Mouse (Mus musculus): ENCODE results near the gene Fbxw8.

Gene Fbxw8

GRCm38 (mm10) chr5:118061391-118061790, 93.9 kb downstream of the Fbxw8 start:
- in situ Hi-C loops (cut with MboI; ENCODE audit: low pct_unique_long_range_greater_than_20kb in 1 of 2, low sequenced_read_pairs in 2 of 2, unreplicated experiment in 1 of 2): no loop called here

GRCm38 (mm10) chr5:118059646-118060045, 95.6 kb downstream of the Fbxw8 start:
- in situ Hi-C loops (cut with MboI; ENCODE audit: low pct_unique_long_range_greater_than_20kb in 1 of 2, low sequenced_read_pairs in 2 of 2, unreplicated experiment in 1 of 2): no loop called here

DNA sequence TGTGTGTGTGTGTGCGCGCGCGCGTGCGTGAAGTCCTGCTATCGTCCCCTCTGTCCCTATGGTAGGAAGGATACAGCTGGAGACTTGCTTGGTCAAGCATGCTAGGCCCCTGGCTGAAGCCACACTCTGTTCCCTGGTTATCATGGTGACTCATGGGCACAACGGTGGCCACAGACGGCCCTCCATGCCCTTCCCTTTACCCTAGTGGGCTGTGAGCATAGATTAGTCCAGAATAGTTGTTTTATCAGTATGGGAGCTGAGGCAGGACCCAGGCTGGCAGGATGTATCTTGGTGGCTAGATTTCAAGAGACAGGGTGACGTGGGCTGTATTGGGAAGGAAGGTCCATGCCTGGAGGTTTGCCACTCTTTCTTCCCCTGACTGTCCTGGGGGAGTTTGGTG, 96.4 kb downstream of the Fbxw8 start:
- in situ Hi-C loops (cut with MboI; ENCODE audit: low pct_unique_long_range_greater_than_20kb in 1 of 2, low sequenced_read_pairs in 2 of 2, unreplicated experiment in 1 of 2): no loop called here

DNA sequence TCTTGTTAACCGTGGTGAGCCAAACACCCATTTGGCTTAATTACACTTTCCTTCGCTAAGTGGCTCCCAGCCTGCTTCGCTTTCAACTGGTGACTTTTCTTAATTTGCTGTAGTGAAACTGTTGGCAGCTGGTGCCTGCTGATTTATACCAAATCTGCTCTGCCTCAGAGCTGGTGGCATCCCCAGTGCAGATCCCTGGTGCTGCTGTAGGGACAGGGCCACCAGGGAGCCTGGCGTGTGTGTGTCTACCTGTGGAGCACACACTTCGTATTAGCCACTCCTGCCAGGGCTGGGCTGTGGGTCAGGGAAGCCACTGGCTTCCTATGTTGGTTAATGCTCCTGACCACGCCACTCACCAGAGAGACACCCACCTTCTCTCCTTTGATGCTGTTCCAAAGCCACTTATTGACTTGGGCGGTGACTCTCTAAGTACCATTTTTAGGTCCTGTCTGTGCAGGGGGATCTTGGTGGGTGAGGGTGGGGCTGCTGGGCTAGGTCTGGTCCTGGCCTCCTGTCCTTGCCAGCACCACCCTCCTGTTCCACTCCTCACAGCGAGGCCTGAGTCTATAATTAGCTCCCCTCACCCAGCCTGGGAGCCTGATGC, 97.7 kb downstream of the Fbxw8 start:
- in situ Hi-C loops (cut with MboI; ENCODE audit: low pct_unique_long_range_greater_than_20kb in 1 of 2, low sequenced_read_pairs in 2 of 2, unreplicated experiment in 1 of 2): no loop called here

GRCm38 (mm10) chr5:118053205-118053604, 102.1 kb downstream of the Fbxw8 start:
- in situ Hi-C loops (cut with MboI; ENCODE audit: low pct_unique_long_range_greater_than_20kb in 1 of 2, low sequenced_read_pairs in 2 of 2, unreplicated experiment in 1 of 2): no loop called here

- in situ Hi-C loops (cut with MboI; ENCODE audit: low pct_unique_long_range_greater_than_20kb in 1 of 2, low sequenced_read_pairs in 2 of 2, unreplicated experiment in 1 of 2): no loop called here
Observed at GRCm38 (mm10) chr5:118051981-118052662, 103.1 kb downstream of the Fbxw8 start.

DNA sequence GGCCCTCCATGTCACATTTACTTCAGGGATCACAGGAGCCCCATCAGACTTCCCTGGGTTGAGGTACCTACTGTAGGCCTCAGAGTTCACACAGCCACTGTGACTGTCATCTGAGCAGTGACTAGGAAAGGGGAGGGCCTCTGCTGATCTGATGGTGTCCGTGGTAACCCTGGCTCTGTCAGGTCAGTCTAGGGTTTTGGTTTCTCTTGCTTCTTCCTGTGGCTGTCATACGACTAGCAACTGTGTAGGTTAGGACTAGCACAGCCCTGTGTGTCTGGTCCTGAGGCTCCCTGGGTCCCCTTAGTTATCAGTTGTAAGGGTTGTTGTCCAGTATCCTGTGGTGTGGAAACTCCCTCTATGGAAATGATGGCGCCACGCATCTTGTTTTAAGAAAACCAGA, 104.5 kb downstream of the Fbxw8 start:
- in situ Hi-C loops (cut with MboI; ENCODE audit: low pct_unique_long_range_greater_than_20kb in 1 of 2, low sequenced_read_pairs in 2 of 2, unreplicated experiment in 1 of 2): no loop called here

GRCm38 (mm10) chr5:118048928-118049327, 106.3 kb downstream of the Fbxw8 start:
- in situ Hi-C loops (cut with MboI; ENCODE audit: low pct_unique_long_range_greater_than_20kb in 1 of 2, low sequenced_read_pairs in 2 of 2, unreplicated experiment in 1 of 2): no loop called here

DNA sequence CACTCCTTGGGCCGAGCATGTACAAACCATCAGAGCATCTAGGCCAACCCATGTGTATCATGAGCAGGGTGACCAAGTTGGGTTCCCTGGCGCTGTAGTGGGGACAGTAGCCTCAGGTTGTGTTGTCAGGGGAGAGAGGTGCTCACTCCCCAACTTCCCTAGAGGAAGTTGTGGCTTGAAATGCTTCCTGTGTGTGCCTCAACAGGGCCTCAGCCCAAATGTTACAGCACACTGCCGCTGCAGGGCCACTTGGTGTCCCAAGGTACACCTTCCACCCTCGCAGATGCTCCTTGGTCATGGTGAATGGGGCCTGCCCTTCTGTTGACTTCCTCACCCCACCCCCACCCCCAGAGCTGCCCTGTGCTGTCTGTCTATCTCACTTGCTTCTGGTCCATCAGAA, 106.9 kb downstream of the Fbxw8 start:
- in situ Hi-C loops (cut with MboI; ENCODE audit: low pct_unique_long_range_greater_than_20kb in 1 of 2, low sequenced_read_pairs in 2 of 2, unreplicated experiment in 1 of 2): no loop called here

DNA sequence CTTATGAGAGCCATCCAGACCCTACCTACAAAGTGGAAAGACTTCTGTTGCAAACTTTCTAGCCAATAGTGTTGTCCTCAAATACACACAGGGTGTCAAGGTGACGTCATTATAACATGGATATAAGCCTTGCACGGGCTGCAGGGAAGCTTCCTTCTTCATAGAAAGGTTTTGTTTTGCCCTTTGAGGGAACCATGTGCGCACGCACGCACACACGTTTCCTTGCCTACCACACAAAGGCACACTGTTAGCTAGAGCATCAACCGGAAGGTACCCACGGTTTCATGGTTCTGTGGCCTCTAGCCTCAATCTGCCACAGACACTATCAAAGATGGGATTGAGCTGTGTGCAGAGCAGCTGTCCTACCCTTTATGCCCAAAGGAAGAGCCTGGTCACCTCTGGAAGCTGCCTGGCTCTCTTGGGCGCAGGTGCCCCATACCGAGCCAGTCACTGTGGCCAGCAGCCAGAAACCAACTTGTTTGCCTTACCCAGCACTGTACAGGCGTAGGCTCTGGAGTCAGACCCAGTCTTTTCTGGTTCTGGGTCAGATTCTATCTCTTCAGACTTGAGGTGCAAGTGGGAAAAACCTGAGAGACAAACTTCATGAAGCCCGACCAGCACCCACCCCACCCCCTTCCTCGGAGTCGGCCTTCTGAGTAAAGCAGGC, 108.0 kb downstream of the Fbxw8 start:
- in situ Hi-C loops (cut with MboI; ENCODE audit: low pct_unique_long_range_greater_than_20kb in 1 of 2, low sequenced_read_pairs in 2 of 2, unreplicated experiment in 1 of 2): no loop called here

DNA sequence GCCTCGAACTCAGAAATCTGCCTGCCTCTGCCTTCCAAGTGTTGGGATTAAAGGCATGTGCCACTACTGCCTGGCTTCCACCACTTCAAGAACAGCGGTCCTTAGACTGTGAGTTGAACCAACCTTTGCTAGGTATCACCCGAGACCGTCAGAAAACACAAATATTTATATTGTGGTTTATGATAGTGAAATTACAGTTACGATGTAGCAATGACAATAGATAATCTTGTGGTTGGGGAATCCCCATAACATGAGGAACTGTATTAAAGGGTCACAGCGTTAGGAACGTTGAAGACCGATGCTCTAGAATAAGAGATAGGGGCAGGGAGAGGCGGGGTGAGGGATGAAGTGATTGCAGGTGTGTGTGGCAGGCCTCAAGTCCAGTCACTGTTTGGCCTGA, 109.9 kb downstream of the Fbxw8 start:
- in situ Hi-C loops (cut with MboI; ENCODE audit: low pct_unique_long_range_greater_than_20kb in 1 of 2, low sequenced_read_pairs in 2 of 2, unreplicated experiment in 1 of 2): no loop called here

- in situ Hi-C loops (cut with MboI; ENCODE audit: low pct_unique_long_range_greater_than_20kb in 1 of 2, low sequenced_read_pairs in 2 of 2, unreplicated experiment in 1 of 2): no loop called here
Observed at GRCm38 (mm10) chr5:118044907-118045306, 110.4 kb downstream of the Fbxw8 start.

DNA sequence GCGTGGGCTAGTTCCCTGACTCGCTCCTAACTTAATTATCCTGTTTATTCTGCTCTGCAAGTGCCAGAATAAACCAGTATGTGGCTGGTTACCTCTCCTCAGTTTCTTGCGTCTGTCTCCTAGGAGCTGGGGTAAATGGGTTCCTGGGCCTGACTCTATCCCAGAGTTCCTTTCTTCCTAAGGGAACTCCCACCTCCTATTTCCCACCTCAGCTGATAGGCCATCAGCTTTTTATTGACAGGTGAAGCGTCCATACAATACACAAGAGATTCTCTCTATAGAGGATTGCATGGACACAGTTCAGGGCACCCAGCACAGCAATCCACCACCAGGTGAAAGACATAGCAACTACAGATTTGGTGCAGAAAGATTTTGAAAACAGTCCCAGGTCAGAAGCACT, 111.5 kb downstream of the Fbxw8 start:
- in situ Hi-C loops (cut with MboI; ENCODE audit: low pct_unique_long_range_greater_than_20kb in 1 of 2, low sequenced_read_pairs in 2 of 2, unreplicated experiment in 1 of 2): no loop called here

DNA sequence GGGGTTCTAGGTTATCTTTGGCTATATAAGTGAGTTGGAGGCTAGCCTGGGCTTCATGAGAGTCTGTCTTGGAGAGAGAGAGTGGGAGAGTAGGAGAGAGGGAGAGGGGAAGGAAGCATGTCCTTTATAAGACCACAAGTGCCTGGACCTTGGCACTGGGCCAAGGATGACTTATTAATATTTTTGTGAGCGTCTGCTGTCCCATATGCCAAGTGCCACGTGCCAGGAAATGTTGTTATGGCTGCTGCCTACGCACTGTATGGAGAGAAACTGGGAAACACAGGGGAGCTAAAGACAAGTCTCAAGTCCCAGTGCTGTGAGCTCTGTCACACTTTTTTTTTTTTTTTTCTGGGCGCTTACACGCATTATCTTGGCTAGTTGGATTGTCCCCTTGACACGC, 112.7 kb downstream of the Fbxw8 start:
- in situ Hi-C loops (cut with MboI; ENCODE audit: low pct_unique_long_range_greater_than_20kb in 1 of 2, low sequenced_read_pairs in 2 of 2, unreplicated experiment in 1 of 2): no loop called here

DNA sequence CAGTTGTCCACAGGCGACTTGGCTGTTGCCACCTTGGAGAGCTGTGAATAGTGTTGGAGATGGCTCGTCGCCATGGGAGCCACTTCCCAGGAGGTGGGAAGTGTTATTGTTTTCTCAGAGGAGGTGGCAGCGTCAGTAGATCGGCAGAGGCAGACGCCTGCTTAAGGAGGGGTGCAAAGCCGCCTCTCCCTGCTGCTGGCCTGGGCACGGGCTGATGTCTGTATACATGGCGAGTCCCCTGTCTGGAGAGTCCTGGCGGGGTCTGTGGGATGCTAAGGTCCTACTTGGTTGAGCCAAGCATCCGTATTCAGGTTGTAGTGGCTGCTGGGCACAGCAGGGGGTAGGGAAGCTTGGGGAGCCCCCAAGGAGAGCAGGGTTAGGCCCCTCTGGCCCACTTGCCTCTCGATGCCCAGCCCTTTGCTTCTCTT, 116.0 kb downstream of the Fbxw8 start:
- in situ Hi-C loops (cut with MboI; ENCODE audit: low pct_unique_long_range_greater_than_20kb in 1 of 2, low sequenced_read_pairs in 2 of 2, unreplicated experiment in 1 of 2): no loop called here

DNA sequence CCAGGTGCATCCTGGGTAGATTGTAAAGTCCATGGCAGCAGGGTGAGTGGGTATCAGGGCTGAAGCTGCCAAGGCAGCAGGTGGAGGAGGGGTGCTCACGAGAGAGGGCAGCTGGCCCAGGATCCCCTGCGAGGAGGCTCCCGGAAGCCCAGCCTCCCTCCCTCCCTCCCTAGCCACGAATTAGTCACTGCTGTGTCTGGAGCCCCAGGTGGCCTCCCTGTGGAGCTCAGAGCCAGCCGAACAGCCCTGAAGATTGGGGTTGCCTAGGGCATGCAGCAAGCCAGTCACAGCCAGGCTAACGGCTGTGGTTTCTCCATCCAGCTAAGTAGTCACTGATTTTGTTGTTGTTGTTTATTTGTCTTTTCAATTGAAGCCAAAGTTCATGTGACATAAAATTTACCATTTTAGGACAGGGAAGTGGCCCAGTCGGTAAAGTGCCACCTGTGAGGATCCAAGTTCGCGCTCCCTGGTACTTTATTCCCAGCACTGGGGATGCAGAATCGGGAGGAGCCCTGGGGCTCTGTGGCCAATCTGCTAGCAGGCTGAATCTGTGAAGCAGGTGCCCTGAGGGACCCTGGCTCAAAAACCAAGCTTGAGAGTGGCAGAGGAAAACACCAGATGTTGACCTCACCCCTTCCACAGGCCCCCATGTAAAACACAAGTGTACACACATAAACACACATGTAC, 117.3 kb downstream of the Fbxw8 start:
- in situ Hi-C loops (cut with MboI; ENCODE audit: low pct_unique_long_range_greater_than_20kb in 1 of 2, low sequenced_read_pairs in 2 of 2, unreplicated experiment in 1 of 2): no loop called here

DNA sequence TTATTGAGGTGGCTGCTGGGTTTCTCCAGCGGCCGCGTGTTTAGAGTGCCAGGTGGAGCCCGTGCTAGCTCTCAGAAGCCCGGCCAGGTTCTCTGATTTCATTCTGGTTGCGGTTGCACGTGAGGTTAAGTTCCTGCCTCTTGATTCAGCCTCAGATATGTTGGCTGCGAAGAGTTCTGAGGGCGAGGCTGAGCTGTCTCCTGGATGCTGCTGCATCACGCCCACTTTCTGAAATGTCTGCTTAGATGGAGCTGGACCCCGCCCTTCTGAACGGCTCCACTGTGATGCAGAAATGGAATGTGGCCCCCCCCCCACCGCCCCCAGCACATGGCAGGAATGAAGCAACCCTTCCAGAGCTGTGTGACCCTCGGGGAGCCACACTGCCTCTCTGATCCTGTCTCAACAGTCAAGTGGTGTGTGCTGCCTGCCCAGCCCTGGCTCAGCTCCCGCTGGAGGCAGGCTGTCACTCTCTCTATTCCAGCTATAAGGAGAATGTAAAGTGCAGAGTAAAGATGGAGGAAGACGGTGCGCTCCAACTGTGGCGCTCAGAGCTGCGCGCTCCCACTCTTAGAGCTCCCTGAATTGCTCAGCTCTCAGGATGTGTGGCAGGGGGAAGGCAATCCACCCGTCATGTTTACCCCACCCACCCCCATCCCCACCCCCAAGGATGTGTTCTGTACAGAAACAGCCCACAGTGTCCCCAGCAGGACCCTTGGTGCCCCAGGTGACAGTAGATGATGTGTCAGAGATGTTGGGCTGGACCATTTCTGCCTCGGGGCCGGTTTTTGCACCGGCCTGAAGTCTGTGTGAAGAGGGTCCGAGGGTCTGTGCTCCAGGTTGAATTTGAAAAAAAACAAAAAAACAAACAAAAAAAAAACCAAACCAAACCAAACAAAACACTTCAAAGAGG, 118.1 kb downstream of the Fbxw8 start:
- in situ Hi-C loops (cut with MboI; ENCODE audit: low pct_unique_long_range_greater_than_20kb in 1 of 2, low sequenced_read_pairs in 2 of 2, unreplicated experiment in 1 of 2): no loop called here

GRCm38 (mm10) chr5:118035786-118036185, 119.5 kb downstream of the Fbxw8 start:
- in situ Hi-C loops (cut with MboI; ENCODE audit: low pct_unique_long_range_greater_than_20kb in 1 of 2, low sequenced_read_pairs in 2 of 2, unreplicated experiment in 1 of 2): no loop called here

Measured in mouse embryonic stem cell (cell line).